Mouse (Mus musculus) stomach, postnatal 0 days (tissue): ENCODE data around the gene Prss27.
A peak's percentile ranks its signal among the peaks of the same experiment; 100 is the strongest.

ENCODE experiments used
- CTCF ChIP-seq: IDR thresholded peaks from 2 replicates; pipeline ENCODE4 v1.5.1; 2016; ENCODE audit warnings: antibody characterized with exemption, low read depth, mild to moderate bottlenecking, moderate library complexity
- EP300 ChIP-seq: optimal IDR thresholded peaks from 2 replicates; pipeline ENCODE3; 2016; ENCODE audit warnings: antibody characterized with exemption

GRCm38 (mm10) chr17:23993559-23994428 is 44.1 kb upstream of the Prss27 start:
- peak; percentile 88 for TF ChIP-seq CTCF
- TF ChIP-seq EP300, result peak; percentile 35
